In genomic region chr5:103424678-103425319, GRCm38 (mm10) we compare ENCODE assay signal across 8 mouse cellular contexts. TPM values are rescaled to one million over a fixed set of nuclear protein-coding genes. Genes with fewer than 3 reads are reported as not detected.
A peak's percentile ranks its signal among the peaks of the same experiment; 100 is the strongest.
DNase-seq lines count a peak whose midpoint lies in the region; ATAC-seq and TF ChIP-seq lines count a peak whose summit lies in the region.

Gene Ptpn13, plus strand, starts transcription at chr5:103425192.

- DNase-seq in CD8-positive naive resting alpha-beta T cell, adult 2 months (ENCODE audit: low read depth in 2 of 2, low spot score in 2 of 2): peak; percentile 45 to 61
- DNase-seq in c-Kit-negative CD71-positive TER-119-positive erythroid progenitor cells, embryonic 14.5 days (ENCODE audit: low read depth, low spot score): peak; percentile 30
- DNase-seq in forebrain, embryonic 10.5 days (ENCODE audit: extremely low spot score, low spot score): peak; percentile 96
- peak; percentile 97 for DNase-seq in kidney, postnatal 14 days
- peak; percentile 97 for DNase-seq in neural tube, embryonic 11.5 days (ENCODE audit: low spot score)
- DNase-seq in stomach, postnatal 0 days (ENCODE audit: low spot score): peak; percentile 97

- peaks cover 4% of the 10 kb centered on the region for H3K36me3 ChIP-seq in forebrain, embryonic 10.5 days (replicated peaks)
- H3K36me3 ChIP-seq in heart, embryonic 14.5 days (ENCODE audit: control insufficient read depth, insufficient read depth, low read length): no peaks in the 10 kb centered on the region
- H3K36me3 ChIP-seq in liver, embryonic 12.5 days: no peaks in the 10 kb centered on the region; the same call in 1 of the 2 replicates
- no peaks in the 10 kb centered on the region for H3K36me3 ChIP-seq in neural tube, embryonic 11.5 days (ENCODE audit: control insufficient read depth, insufficient read depth, low read length)
- no peaks in the 10 kb centered on the region for H3K36me3 ChIP-seq in stomach, postnatal 0 days (ENCODE audit: control insufficient read depth, insufficient read depth, low read length)

- peak within 1 kb of the TSS; percentile 80 for H3K9ac ChIP-seq in heart, embryonic 14.5 days (ENCODE audit: low read length)
- H3K9ac ChIP-seq in liver, embryonic 12.5 days: peak within 1 kb of the TSS; percentile 74
- peak within 1 kb of the TSS; percentile 76 for H3K9ac ChIP-seq in neural tube, embryonic 11.5 days (ENCODE audit: low read length)
- peak within 1 kb of the TSS; percentile 89 for H3K9ac ChIP-seq in stomach, postnatal 0 days (ENCODE audit: low read length)

- peak within 1 kb of the TSS; percentile 76 for H3K4me2 ChIP-seq in heart, embryonic 14.5 days (ENCODE audit: low read length)
- peak within 1 kb of the TSS; percentile 94 for H3K4me2 ChIP-seq in liver, embryonic 12.5 days
- H3K4me2 ChIP-seq in neural tube, embryonic 11.5 days (ENCODE audit: low read depth): peak within 1 kb of the TSS; percentile 68
- peak within 1 kb of the TSS; percentile 94 for H3K4me2 ChIP-seq in stomach, postnatal 0 days (replicated peaks; ENCODE audit: low read depth)

- peak within 1 kb of the TSS; percentile 95 for H3K27ac ChIP-seq in forebrain, embryonic 10.5 days
- peak within 1 kb of the TSS; percentile 68 to 79 for H3K27ac ChIP-seq in heart, embryonic 14.5 days (replicated peaks in 1 of 2; ENCODE audit: control insufficient read depth in 1 of 2, insufficient read depth in 1 of 2, low read depth in 2 of 2, low read length in 2 of 2)
- peak within 1 kb of the TSS; percentile 23; the same call in 1 of the 2 replicates for H3K27ac ChIP-seq in liver, embryonic 12.5 days
- peak within 1 kb of the TSS; percentile 81 for H3K27ac ChIP-seq in neural tube, embryonic 11.5 days (ENCODE audit: low read depth, low read length)
- peak within 1 kb of the TSS; percentile 91 for H3K27ac ChIP-seq in stomach, postnatal 0 days (replicated peaks)

- WGBS in forebrain, embryonic 10.5 days: 1% methylated on average over 46 of the region's 55 CpGs
- under 1% methylated on average over 48 of the region's 55 CpGs for WGBS in heart, embryonic 14.5 days
- WGBS in liver, embryonic 12.5 days (ENCODE audit: insufficient replicate concordance): under 1% methylated on average over 43 of the region's 55 CpGs
- WGBS in neural tube, embryonic 11.5 days: under 1% methylated on average over 42 of the region's 55 CpGs
- under 1% methylated on average over 45 of the region's 55 CpGs for WGBS in stomach, postnatal 0 days

- TF ChIP-seq EP300 in stomach, postnatal 0 days (optimal IDR thresholded peaks at IDR 0.05): no peak

- H3K4me1 ChIP-seq in forebrain, embryonic 10.5 days: peaks cover 90% of the 10 kb centered on the region
- peaks cover 13 to 39% of the 10 kb centered on the region in 2 experiments for H3K4me1 ChIP-seq in heart, embryonic 14.5 days (ENCODE audit: control insufficient read depth in 2 of 2, insufficient read depth in 2 of 2, low read length in 2 of 2)
- peaks cover 48% of the 10 kb centered on the region for H3K4me1 ChIP-seq in liver, embryonic 12.5 days
- H3K4me1 ChIP-seq in neural tube, embryonic 11.5 days (ENCODE audit: control insufficient read depth, insufficient read depth, low read length): no peaks in the 10 kb centered on the region; the same call in 1 of the 2 replicates
- no peaks in the 10 kb centered on the region for H3K4me1 ChIP-seq in stomach, postnatal 0 days (replicated peaks; ENCODE audit: control insufficient read depth, insufficient read depth)

- H3K4me3 ChIP-seq in forebrain, embryonic 10.5 days: peak within 1 kb of the TSS; percentile 97
- peak within 1 kb of the TSS; percentile 66 to 67 for H3K4me3 ChIP-seq in heart, embryonic 14.5 days (ENCODE audit: control insufficient read depth in 1 of 2, insufficient read depth in 1 of 2, low read depth in 1 of 2, low read length in 2 of 2)
- H3K4me3 ChIP-seq in liver, embryonic 12.5 days: peak within 1 kb of the TSS; percentile 65
- peak within 1 kb of the TSS; percentile 89 for H3K4me3 ChIP-seq in neural tube, embryonic 11.5 days (ENCODE audit: low read depth, low read length)
- H3K4me3 ChIP-seq in stomach, postnatal 0 days (ENCODE audit: low read depth, low read length): peak within 1 kb of the TSS; percentile 89

- no peaks in the 10 kb centered on the region for H3K9me3 ChIP-seq in forebrain, embryonic 10.5 days
- H3K9me3 ChIP-seq in heart, embryonic 14.5 days (ENCODE audit: control insufficient read depth, low read length): no peaks in the 10 kb centered on the region
- no peaks in the 10 kb centered on the region for H3K9me3 ChIP-seq in liver, embryonic 12.5 days (replicated peaks)
- H3K9me3 ChIP-seq in neural tube, embryonic 11.5 days (ENCODE audit: control insufficient read depth, low read length): no peaks in the 10 kb centered on the region
- H3K9me3 ChIP-seq in stomach, postnatal 0 days (ENCODE audit: control insufficient read depth, low read length): no peaks in the 10 kb centered on the region

- H3K27me3 ChIP-seq in forebrain, embryonic 10.5 days (ENCODE audit: poor library complexity, severe bottlenecking): peaks cover 20% of the 10 kb centered on the region
- no peaks in the 10 kb centered on the region for H3K27me3 ChIP-seq in heart, embryonic 14.5 days (ENCODE audit: control insufficient read depth, insufficient read depth, low read length)
- peaks cover 16% of the 10 kb centered on the region; the same call in 1 of the 2 replicates for H3K27me3 ChIP-seq in liver, embryonic 12.5 days (replicated peaks)
- H3K27me3 ChIP-seq in neural tube, embryonic 11.5 days (ENCODE audit: control insufficient read depth, insufficient read depth, low read length): no peaks in the 10 kb centered on the region
- no peaks in the 10 kb centered on the region for H3K27me3 ChIP-seq in stomach, postnatal 0 days (ENCODE audit: control insufficient read depth, insufficient read depth, low read length)

- ATAC-seq in heart, embryonic 14.5 days (ENCODE audit: insufficient number of reproducible peaks, insufficient read depth, low FRiP score, low read depth): peak; percentile 98
- peak; percentile 99 for ATAC-seq in liver, embryonic 12.5 days
- ATAC-seq in neural tube, embryonic 11.5 days (ENCODE audit: insufficient read depth, low FRiP score, low TSS enrichment): peak; percentile 98
- ATAC-seq in stomach, postnatal 0 days (ENCODE audit: low FRiP score, low TSS enrichment): peak; percentile 97

- peak; percentile 15; the same call in 1 of the 2 replicates for TF ChIP-seq CTCF in stomach, postnatal 0 days (IDR thresholded peaks at IDR 0.05; ENCODE audit: low read depth)

RNA-seq across cellular contexts. Expression of gene Ptpn13, which starts in this region (rescaled TPM):
- polyA plus RNA-seq in forebrain, embryonic 10.5 days (2016; fragmentation: Nextera tagmentation; extraction: Ambion mirVana): 19.7 TPM in 2 replicates
- polyA plus RNA-seq in heart, embryonic 14.5 days (2014; fragmentation: Nextera tagmentation; extraction: Ambion mirVana): 8.5 and 9.3 TPM in 2 replicates
- 3.6 and 4.6 TPM in 2 replicates for polyA plus RNA-seq in liver, embryonic 12.5 days (2016; fragmentation: Nextera tagmentation; extraction: Ambion mirVana)
- 15.1 and 16.4 TPM in 2 replicates for polyA plus RNA-seq in neural tube, embryonic 11.5 days (2014; fragmentation: Nextera tagmentation; extraction: Ambion mirVana)
- polyA plus RNA-seq in stomach, postnatal 0 days (2015; fragmentation: Nextera tagmentation; extraction: Ambion mirVana): 7.6 and 7.8 TPM in 2 replicates

Comparison
In these comparisons a context has a peak if more than half of its experiments do, and no peak if none do; other contexts are left out.
1. Peak in every context shown above with its lines: DNase-seq, ATAC-seq, H3K4me3 ChIP-seq and H3K27ac ChIP-seq.
2. DNase-seq: peak in every context shown above with its lines; median percentile 97 in kidney, postnatal 14 days; 97 in neural tube, embryonic 11.5 days; 97 in stomach, postnatal 0 days; 96 in forebrain, embryonic 10.5 days; 53 in CD8-positive naive resting alpha-beta T cell, adult 2 months; 30 in c-Kit-negative CD71-positive TER-119-positive erythroid progenitor cells, embryonic 14.5 days.
3. H3K27ac ChIP-seq: peak in every context shown above with its lines; median percentile 95 in forebrain, embryonic 10.5 days; 91 in stomach, postnatal 0 days; 81 in neural tube, embryonic 11.5 days; 74 in heart, embryonic 14.5 days; 23 in liver, embryonic 12.5 days.